Mouse (Mus musculus): Measurements from ENCODE around the gene Sh3kbp1.

DNA sequence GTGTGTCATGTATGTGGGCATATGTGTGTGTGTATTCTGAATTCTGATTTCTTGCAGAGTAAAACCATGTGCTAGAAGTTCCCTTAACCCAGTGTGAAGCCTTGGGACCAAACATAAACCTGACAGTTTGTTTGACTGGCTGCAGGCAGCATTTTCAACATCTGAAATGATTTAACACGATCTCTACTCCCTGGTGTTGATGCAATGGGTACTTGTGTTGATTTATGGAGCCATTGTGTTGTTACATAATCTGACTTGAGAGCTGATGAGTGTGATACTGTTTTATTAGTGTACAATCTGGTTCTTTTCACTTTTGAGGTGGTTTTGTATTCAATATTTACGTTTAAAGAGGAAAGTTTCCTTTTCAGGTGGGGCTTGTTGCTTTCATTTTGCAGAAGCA, 204.1 kb downstream of the Sh3kbp1 start:
- TF ChIP-seq CTCF (IDR thresholded peaks at IDR 0.05; ENCODE audit: low read depth, low read length) (no peak), POLR2A (IDR thresholded peaks at IDR 0.05; ENCODE audit: insufficient read depth, low read length) (no peak)

All from ES-Bruce4 (cell line).